Mouse (Mus musculus) hindbrain, embryonic 11.5 days (tissue): Measurements from ENCODE around the gene Ncam1. TPM values are rescaled to one million over a fixed set of nuclear protein-coding genes. Genes with fewer than 3 reads are reported as not detected.

Experiments
- ATAC-seq: fragments of 200-750 bp; cut with Nextera tagmentation; 2 replicates; pipeline ENCODE4 v1.8.0; 2017; ENCODE audit warnings: mild to moderate bottlenecking, moderate TSS enrichment, moderate library complexity; ENCODE audit not compliant: low FRiP score
- DNase-seq: peaks from one replicate; pipeline ENCODE4 v3.0.0-alpha.2; 2015; ENCODE audit warnings: low spot score
- H3K27ac ChIP-seq: fragments of 300-500 bp; sonication (generic); 2 replicates; pipeline ENCODE4 v1.5.1; 2014; ENCODE audit warnings: mild to moderate bottlenecking, low read depth, low read length
- H3K27me3 ChIP-seq: fragments of 300-500 bp; sonication (generic); 2 replicates; pipeline ENCODE4 v1.6.1; 2014; ENCODE audit warnings: mild to moderate bottlenecking, low read length, moderate library complexity, mixed read lengths; ENCODE audit not compliant: control insufficient read depth, insufficient read depth
- H3K36me3 ChIP-seq: fragments of 300-500 bp; sonication (generic); 2 replicates; pipeline ENCODE4 v1.6.1; 2014; ENCODE audit warnings: mild to moderate bottlenecking, low read length, moderate library complexity, mixed read lengths; ENCODE audit not compliant: control insufficient read depth, insufficient read depth
- H3K4me1 ChIP-seq: fragments of 300-500 bp; sonication (generic); replicated peaks from 2 replicates; pipeline ENCODE4 v1.6.1; 2014; ENCODE audit warnings: low read length, mixed read lengths; ENCODE audit not compliant: control insufficient read depth, insufficient read depth
- H3K4me2 ChIP-seq: fragments of 300-500 bp; sonication (generic); replicated peaks from 2 replicates; pipeline ENCODE4 v1.6.1; 2014; ENCODE audit warnings: mild to moderate bottlenecking, low read depth, low read length
- H3K4me3 ChIP-seq: fragments of 300-500 bp; sonication (generic); 2 replicates; pipeline ENCODE4 v1.5.1; 2014; ENCODE audit warnings: low read depth, low read length
- H3K9ac ChIP-seq: fragments of 300-500 bp; sonication (generic); 2 replicates; pipeline ENCODE4 v1.6.1; 2014; ENCODE audit warnings: low read depth, low read length
- H3K9me3 ChIP-seq: fragments of 300-500 bp; sonication (generic); 2 replicates; pipeline ENCODE4 v1.6.1; 2016; ENCODE audit warnings: low read length; ENCODE audit not compliant: control insufficient read depth
- WGBS: fragments of 180-500 bp; shearing (Covaris S2); extraction: QIAGEN DNeasy Blood & Tissue Kit; methylation state at CpG from one replicate; pipeline ENCODE4 v1.1.7; 2014; 5-methylcytosine and 5-hydroxymethylcytosine counted together
- polyA plus RNA-seq: library from polyadenylated mRNA; unstranded; fragments of >200 nt; fragmentation: Nextera tagmentation; extraction: Ambion mirVana; gene quantifications from 2 replicates; pipeline ENCODE4 v1.2.1, GENCODE M21; 2014

Ncam1 gene
- polyA plus RNA-seq = 137 and 143 TPM in 2 replicates

GRCm38 (mm10) chr9:49798806-49799205, at the start of gene Ncam1:
Gene Ncam1, minus strand, starts transcription at chr9:49798925.
- Histone ChIP-seq H3K9me3 (no peaks in the 10 kb centered on the region), H3K4me3 (peak within 1 kb of the TSS; percentile 84), H3K27me3 (no peaks in the 10 kb centered on the region), H3K27ac (peak within 1 kb of the TSS; percentile 87), H3K4me1 (no peaks in the 10 kb centered on the region), H3K4me2 (peak within 1 kb of the TSS; percentile 86), H3K9ac (peak within 1 kb of the TSS; percentile 96), H3K36me3 (no peaks in the 10 kb centered on the region)
- DNase-seq (peak; percentile 98), ATAC-seq (peak; percentile 73)
- under 1% methylated on average over 23 of the region's 23 CpGs for WGBS

- no peak overlapping the region for H3K9ac ChIP-seq
- no peaks in the 10 kb centered on the region for H3K27me3 ChIP-seq
- H3K4me3 ChIP-seq = no peak overlapping the region
- no peak overlapping the region for H3K4me2 ChIP-seq
- ATAC-seq (no peak), DNase-seq (no peak)
- H3K9me3 ChIP-seq = no peaks in the 10 kb centered on the region
- WGBS = 83% methylated on average over 1 of the region's 1 CpGs
- H3K4me1 ChIP-seq = no peaks in the 10 kb centered on the region
- H3K27ac ChIP-seq = no peak overlapping the region
- H3K36me3 ChIP-seq = no peaks in the 10 kb centered on the region
Measured at GRCm38 (mm10) chr9:49834013-49834412, 35.3 kb upstream of the Ncam1 start.

- ATAC-seq (no peak), DNase-seq (no peak)
- Histone ChIP-seq H3K9ac (no peak overlapping the region), H3K9me3 (no peaks in the 10 kb centered on the region), H3K27ac (no peak overlapping the region), H3K4me2 (no peak overlapping the region), H3K4me3 (no peak overlapping the region), H3K4me1 (no peaks in the 10 kb centered on the region), H3K27me3 (no peaks in the 10 kb centered on the region), H3K36me3 (no peaks in the 10 kb centered on the region)
- 87% methylated on average over 8 of the region's 8 CpGs for WGBS
Measured at GRCm38 (mm10) chr9:49827671-49828070, 28.9 kb upstream of the Ncam1 start.

GRCm38 (mm10) chr9:49816115-49816650, 17.5 kb upstream of the Ncam1 start:
- Histone ChIP-seq H3K4me1 (no peaks in the 10 kb centered on the region), H3K4me3 (no peak overlapping the region), H3K4me2 (no peak overlapping the region), H3K27ac (no peak overlapping the region), H3K36me3 (no peaks in the 10 kb centered on the region), H3K9me3 (no peaks in the 10 kb centered on the region), H3K9ac (no peak overlapping the region), H3K27me3 (no peaks in the 10 kb centered on the region)
- DNase-seq (no peak), ATAC-seq (no peak)
- 61% methylated on average over 10 of the region's 10 CpGs for WGBS

GRCm38 (mm10) chr9:49814442-49814841, 15.7 kb upstream of the Ncam1 start:
- 79% methylated on average over 2 of the region's 2 CpGs for WGBS
- ATAC-seq (no peak), DNase-seq (no peak)
- Histone ChIP-seq H3K9me3 (no peaks in the 10 kb centered on the region), H3K36me3 (no peaks in the 10 kb centered on the region), H3K4me2 (no peak overlapping the region), H3K4me3 (no peak overlapping the region), H3K27ac (no peak overlapping the region), H3K27me3 (no peaks in the 10 kb centered on the region), H3K9ac (no peak overlapping the region), H3K4me1 (no peaks in the 10 kb centered on the region)

GRCm38 (mm10) chr9:49803222-49803621, 4.5 kb upstream of the Ncam1 start:
- no peak for DNase-seq
- H3K4me1 ChIP-seq = no peaks in the 10 kb centered on the region
- no peak for ATAC-seq
- no peaks in the 10 kb centered on the region for H3K36me3 ChIP-seq
- H3K9ac ChIP-seq = no peak overlapping the region
- no peaks in the 10 kb centered on the region for H3K27me3 ChIP-seq
- H3K9me3 ChIP-seq = no peaks in the 10 kb centered on the region
- H3K27ac ChIP-seq = no peak overlapping the region
- WGBS = 69% methylated on average over 3 of the region's 3 CpGs
- H3K4me3 ChIP-seq = no peak overlapping the region
- no peak overlapping the region for H3K4me2 ChIP-seq

GRCm38 (mm10) chr9:49797821-49798571, 729 bp downstream of the Ncam1 start:
- Histone ChIP-seq H3K4me2 (peak overlapping the region; percentile 86), H3K27me3 (no peaks in the 10 kb centered on the region), H3K36me3 (no peaks in the 10 kb centered on the region), H3K27ac (peak overlapping the region; percentile 87), H3K9me3 (no peaks in the 10 kb centered on the region), H3K4me3 (peak overlapping the region; percentile 84), H3K9ac (peak overlapping the region; percentile 96), H3K4me1 (no peaks in the 10 kb centered on the region)
- under 1% methylated on average over 58 of the region's 58 CpGs for WGBS
- peak; percentile 73 for ATAC-seq
- DNase-seq = peak; percentile 78

- 0% methylated on average over 13 of the region's 15 CpGs for WGBS
- H3K27ac ChIP-seq = peak overlapping the region; percentile 87
- no peak for ATAC-seq
Measured at GRCm38 (mm10) chr9:49797508-49797820, 1.3 kb downstream of the Ncam1 start.

More at GRCm38 (mm10) chr9:49797508-49797820, 1.3 kb downstream of the Ncam1 start:
- Histone ChIP-seq H3K36me3 (no peaks in the 10 kb centered on the region), H3K27me3 (no peaks in the 10 kb centered on the region), H3K4me1 (no peaks in the 10 kb centered on the region), H3K9me3 (no peaks in the 10 kb centered on the region), H3K4me3 (peak overlapping the region; percentile 84), H3K4me2 (peak overlapping the region; percentile 86), H3K9ac (peak overlapping the region; percentile 96)
- no peak for DNase-seq
